Mouse (Mus musculus): Measurements from ENCODE around the gene Cd209d. TPM values are rescaled to one million over a fixed set of nuclear protein-coding genes. Genes with fewer than 3 reads are reported as not detected.
"Not testable (repeated sequence)": the region's sequence is repeated elsewhere in the genome, so short reads cannot be mapped to it uniquely, and the experiment has no call there.

Gene Cd209d
- total RNA-seq (2015; ENCODE audit: low replicate concordance): not detected in 2 replicates
- not detected in 2 replicates for total RNA-seq (2017; ENCODE audit: low replicate concordance)

DNA sequence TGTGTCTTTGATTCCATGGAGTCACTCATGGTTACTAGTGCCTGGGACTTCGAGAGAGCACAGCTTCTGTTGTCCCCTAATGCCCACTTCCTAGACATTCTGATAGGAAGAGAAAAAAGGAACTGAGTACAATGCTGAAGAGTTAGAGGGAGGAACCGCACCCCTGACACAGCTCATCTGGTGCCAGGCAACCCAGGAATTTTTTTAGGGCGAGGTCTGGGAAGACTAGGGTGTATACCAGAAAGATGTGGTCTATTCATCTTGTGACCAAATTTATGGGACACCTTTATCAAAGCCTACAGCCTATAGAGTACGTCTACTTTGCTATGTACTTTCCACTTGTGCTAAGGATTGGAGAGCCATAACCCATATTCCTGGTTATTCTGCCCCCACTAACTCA is at the start of gene Cd209d:
TSS of gene Cd209d (minus strand) at position 101 of the 400 bp plus-strand sequence.
- ATAC-seq (replicated peaks; ENCODE audit: low FRiP score, poor library complexity, severe bottlenecking): no peak

DNA sequence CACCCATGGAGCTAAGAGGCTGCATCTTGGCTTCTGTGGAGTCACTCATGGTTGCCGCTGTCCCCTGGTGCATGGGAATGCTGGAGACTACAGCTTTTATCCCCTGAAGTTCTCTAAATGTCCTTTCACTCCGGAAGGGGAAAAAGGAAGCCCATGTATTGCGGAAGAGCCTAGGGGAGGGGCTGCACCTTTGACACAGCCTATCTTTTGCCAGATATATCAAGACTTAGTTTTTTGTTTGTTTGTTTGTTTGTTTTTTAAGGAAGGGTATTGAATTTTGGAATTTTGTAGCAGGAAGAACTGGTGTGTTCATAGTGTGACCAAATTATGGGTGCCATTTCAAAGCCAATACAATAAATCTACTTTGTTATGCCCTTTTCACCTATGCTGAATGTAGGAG is 48.4 kb upstream of the Cd209d start, which contains the start of gene Cd209b:
TSS of gene Cd209b (minus strand) at position 101 of the 400 bp plus-strand sequence.
- no peak for ATAC-seq (replicated peaks; ENCODE audit: low FRiP score, poor library complexity, severe bottlenecking)

- no peak for ATAC-seq (replicated peaks; ENCODE audit: low FRiP score, poor library complexity, severe bottlenecking)
Measured at GRCm38 (mm10) chr8:3876121-3876520, 2.2 kb downstream of the Cd209d start.

- ATAC-seq (replicated peaks; ENCODE audit: low FRiP score, poor library complexity, severe bottlenecking): not testable (repeated sequence)
Measured at GRCm38 (mm10) chr8:3862736-3863135, 15.6 kb downstream of the Cd209d start.

GRCm38 (mm10) chr8:3854209-3854608 is 24.1 kb downstream of the Cd209d start, which contains the start of gene Cd209e:
Cd209e (minus strand) TSS chr8:3854309.
- ATAC-seq (replicated peaks; ENCODE audit: low FRiP score, poor library complexity, severe bottlenecking): no peak

Other genes with a start within 250 kb of the Cd209d start
- gene Stxbp2, start 247.6 kb downstream of the Cd209d start, total RNA-seq (2015; ENCODE audit: low replicate concordance): 32.7 and 56.9 TPM in 2 replicates
- 34.7 and 49.1 TPM in 2 replicates for gene Stxbp2, start 247.6 kb downstream of the Cd209d start, total RNA-seq (2017; ENCODE audit: low replicate concordance)
- not detected in 2 replicates for gene Retn, start 222.8 kb downstream of the Cd209d start, total RNA-seq (2015; ENCODE audit: low replicate concordance)
- not detected in 2 replicates for gene Retn, start 222.8 kb downstream of the Cd209d start, total RNA-seq (2017; ENCODE audit: low replicate concordance)
- gene Mcemp1, start 212.8 kb downstream of the Cd209d start, total RNA-seq (2015; ENCODE audit: low replicate concordance): 13.4 and 36.4 TPM in 2 replicates
- gene Mcemp1, start 212.8 kb downstream of the Cd209d start, total RNA-seq (2017; ENCODE audit: low replicate concordance): 4.1 and 11.6 TPM in 2 replicates
- gene Fcor, start 206.2 kb downstream of the Cd209d start, total RNA-seq (2015; ENCODE audit: low replicate concordance): not detected in 2 replicates
- gene Fcor, start 206.2 kb downstream of the Cd209d start, total RNA-seq (2017; ENCODE audit: low replicate concordance): not detected in 2 replicates
- 5.4 and 6.1 TPM in 2 replicates for gene Trappc5, start 202.3 kb downstream of the Cd209d start, total RNA-seq (2015; ENCODE audit: low replicate concordance)
- gene Trappc5, start 202.3 kb downstream of the Cd209d start, total RNA-seq (2017; ENCODE audit: low replicate concordance): 5.1 and 5.4 TPM in 2 replicates
- 2.9 TPM in 1 of 2 replicates, not detected in the other for gene Fcer2a, start 184.4 kb downstream of the Cd209d start, total RNA-seq (2015; ENCODE audit: low replicate concordance)
- gene Fcer2a, start 184.4 kb downstream of the Cd209d start, total RNA-seq (2017; ENCODE audit: low replicate concordance): 1.2 TPM in 1 of 2 replicates, not detected in the other
- not detected in 2 replicates for gene Clec4g, start 157.9 kb downstream of the Cd209d start, total RNA-seq (2015; ENCODE audit: low replicate concordance)
- not detected in 2 replicates for gene Clec4g, start 157.9 kb downstream of the Cd209d start, total RNA-seq (2017; ENCODE audit: low replicate concordance)
- 5.4 TPM in 1 of 2 replicates, not detected in the other for gene Cd209a, start 129.6 kb downstream of the Cd209d start, total RNA-seq (2015; ENCODE audit: low replicate concordance)
- 3.0 and 5.1 TPM in 2 replicates for gene Cd209a, start 129.6 kb downstream of the Cd209d start, total RNA-seq (2017; ENCODE audit: low replicate concordance)
- gene Cd209e, start 24.2 kb downstream of the Cd209d start, total RNA-seq (2015; ENCODE audit: low replicate concordance): not detected in 2 replicates
- not detected in 2 replicates for gene Cd209e, start 24.2 kb downstream of the Cd209d start, total RNA-seq (2017; ENCODE audit: low replicate concordance)
- gene Cd209b, start 48.3 kb upstream of the Cd209d start, total RNA-seq (2015; ENCODE audit: low replicate concordance): not detected in 2 replicates
- gene Cd209b, start 48.3 kb upstream of the Cd209d start, total RNA-seq (2017; ENCODE audit: low replicate concordance): not detected in 2 replicates
- not detected in 2 replicates for gene Cd209c, start 76.2 kb upstream of the Cd209d start, total RNA-seq (2015; ENCODE audit: low replicate concordance)
- 0.08 TPM in 1 of 2 replicates, not detected in the other for gene Cd209c, start 76.2 kb upstream of the Cd209d start, total RNA-seq (2017; ENCODE audit: low replicate concordance)
- 15.1 and 19.8 TPM in 2 replicates for gene Cd209f, start 227.3 kb upstream of the Cd209d start, total RNA-seq (2015; ENCODE audit: low replicate concordance)
- gene Cd209f, start 227.3 kb upstream of the Cd209d start, total RNA-seq (2017; ENCODE audit: low replicate concordance): 6.4 TPM in 1 of 2 replicates, not detected in the other